Mouse (Mus musculus) frontal cortex, adult 2 months (tissue): ENCODE measurements around the gene Zcchc2. TPM values are rescaled to one million over a fixed set of nuclear protein-coding genes. Genes with fewer than 3 reads are reported as not detected.
A peak's percentile ranks its signal among the peaks of the same experiment; 100 is the strongest.

Source experiments
- DNase-seq, 2 experiments: peaks; one replicate each; pipeline ENCODE4 v3.0.0; 2022; ENCODE audit warnings: low spot score in 1 of 2; ENCODE audit errors: extremely low spot score in 1 of 2
- polyA plus RNA-seq: library from polyadenylated mRNA; depleted of rRNA; stranded (reverse); fragments of >200 nt; gene quantifications from 2 replicates; pipeline ENCODE4 v1.2.3, GENCODE M21; 2012; rRNA removed

Gene Zcchc2
- 16.7 TPM in 2 replicates for polyA plus RNA-seq

GRCm38 (mm10) chr1:105990138-105990821 is at the start of gene Zcchc2:
Zcchc2 (plus strand) TSS chr1:105990406.
- DNase-seq, result peak; percentile 96 to 99

- peak; percentile 33 to 51 for DNase-seq
These were observed 45.2 kb upstream of the Zcchc2 start for GRCm38 (mm10) chr1:105944927-105945580.

DNA sequence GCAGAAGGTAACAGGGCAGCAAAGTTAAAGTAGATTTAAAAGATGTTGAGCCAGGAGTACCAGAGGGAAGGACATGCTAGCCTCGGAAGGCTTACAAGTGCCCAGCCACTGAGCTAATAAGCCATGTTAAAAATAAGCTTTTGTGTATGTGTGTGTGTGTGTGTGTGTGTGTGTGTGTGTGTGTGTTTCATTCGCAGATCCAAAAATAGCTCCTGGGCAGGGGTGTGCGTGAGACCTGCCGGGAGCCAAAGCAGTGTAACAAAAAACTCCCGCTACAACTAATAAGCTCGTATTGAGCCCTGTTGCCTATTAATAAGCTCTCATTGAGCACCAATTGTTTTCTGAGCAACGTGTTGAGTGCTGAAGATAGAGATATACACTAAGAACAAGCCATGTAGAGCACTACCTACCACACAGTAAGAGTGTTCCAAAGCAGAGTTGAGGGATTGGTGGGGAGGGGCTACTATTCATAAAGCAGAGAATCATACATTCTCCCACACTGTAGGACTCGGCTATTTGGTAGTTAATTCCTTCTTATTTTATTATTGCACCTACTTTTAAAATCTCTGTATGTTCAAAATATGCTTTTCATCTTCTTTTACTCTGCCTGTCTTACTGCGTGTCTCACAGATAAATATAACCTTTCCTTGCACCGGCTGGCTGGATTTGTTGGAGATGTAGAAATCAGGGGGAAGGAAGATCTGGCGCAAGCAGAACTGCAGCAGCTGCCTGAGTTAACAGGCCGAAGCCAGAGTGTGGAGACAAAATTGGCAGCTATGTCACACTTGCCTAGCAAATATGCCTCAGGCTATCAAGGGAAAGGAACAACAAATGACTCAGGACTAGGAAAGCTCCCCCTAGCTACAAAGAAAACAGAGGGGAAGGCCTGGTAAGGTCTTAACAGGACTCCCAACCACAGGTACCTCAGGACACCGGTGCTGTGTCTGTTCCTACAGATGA is 43.3 kb upstream of the Zcchc2 start:
- peak; percentile 84 to 85 for DNase-seq

DNA sequence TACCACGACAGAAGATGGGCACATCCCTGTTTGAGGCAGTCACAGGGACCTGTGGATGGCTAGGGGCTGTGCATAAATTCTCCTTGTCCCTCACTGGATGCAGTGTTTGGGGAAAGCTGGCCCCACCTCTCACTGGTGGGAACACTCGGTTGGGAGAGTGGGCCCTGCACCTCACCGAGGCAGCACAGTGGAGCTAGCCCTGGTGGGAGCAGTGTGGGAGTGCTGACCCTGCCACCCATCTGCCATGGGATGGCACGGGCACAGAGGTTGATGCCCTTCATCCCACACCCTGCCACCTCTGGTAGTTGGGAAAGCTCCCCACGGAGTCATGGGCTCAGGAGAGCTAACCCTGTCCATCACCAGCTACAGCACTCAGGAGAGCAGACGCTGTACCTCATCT is 41.9 kb upstream of the Zcchc2 start:
- DNase-seq, result no peak

DNA sequence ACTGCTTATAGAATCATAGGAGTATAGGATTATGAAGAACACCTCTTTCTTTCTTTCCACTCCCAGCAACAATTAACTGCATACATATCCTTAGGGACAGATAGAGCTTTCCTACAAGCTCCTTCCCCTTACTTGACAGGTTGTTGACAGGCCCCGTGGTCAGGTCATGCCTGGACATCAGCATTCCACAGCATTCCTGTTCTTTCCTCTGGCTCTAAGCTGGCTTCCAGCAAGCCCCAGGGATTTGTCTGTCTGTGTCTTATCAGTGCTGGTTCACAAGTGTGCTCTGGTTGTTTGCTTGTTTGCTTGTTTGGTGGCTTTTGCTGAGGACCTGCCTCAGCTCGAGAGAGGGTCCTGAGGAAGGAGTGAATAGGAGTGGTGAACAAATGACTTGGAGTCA is 36.6 kb upstream of the Zcchc2 start:
- no peak for DNase-seq

DNA sequence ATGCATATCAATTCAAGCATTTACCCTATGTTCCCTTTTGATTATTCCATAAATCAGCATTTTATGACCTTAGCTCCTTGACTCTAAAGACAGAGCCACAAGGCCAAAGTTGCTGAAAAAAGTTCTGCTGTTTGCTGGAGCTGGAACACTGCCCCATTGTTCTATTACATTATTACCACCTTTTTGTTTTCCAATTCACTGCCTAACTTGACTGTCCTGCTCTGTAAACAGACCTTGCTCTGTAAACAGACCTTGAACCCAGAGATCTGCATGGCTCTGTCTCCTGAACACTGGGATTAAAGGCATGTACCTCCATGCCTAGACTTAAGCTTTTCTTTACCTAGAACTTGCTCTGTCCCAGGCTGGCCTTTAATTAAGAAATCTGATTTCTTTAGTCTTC is 36.2 kb upstream of the Zcchc2 start:
- no peak for DNase-seq

DNA sequence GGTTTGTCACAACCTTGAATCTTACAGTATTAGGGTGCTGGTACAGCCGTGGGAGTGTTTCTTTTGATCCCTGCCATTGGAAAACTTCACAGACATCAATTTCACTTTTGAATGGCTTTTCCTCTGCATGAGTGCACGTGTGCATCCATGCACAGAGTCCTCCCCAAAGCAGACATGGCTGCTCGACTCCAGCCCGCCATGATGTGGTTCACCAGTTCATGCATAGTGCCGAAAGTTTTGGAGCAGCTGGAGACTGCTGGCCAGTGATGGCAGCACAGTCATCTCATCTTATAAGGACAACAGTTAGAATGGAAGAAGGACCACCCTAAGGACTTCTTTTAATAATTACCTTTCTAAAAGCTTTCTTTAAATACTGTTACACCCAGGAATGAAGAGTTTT is 34.1 kb upstream of the Zcchc2 start:
- no peak for DNase-seq

GRCm38 (mm10) chr1:105961472-105961871 is 28.7 kb upstream of the Zcchc2 start:
- DNase-seq, result no peak

- no peak for DNase-seq
These were observed 28.0 kb upstream of the Zcchc2 start for GRCm38 (mm10) chr1:105962084-105962818.

- no peak for DNase-seq
These were observed 27.4 kb upstream of the Zcchc2 start for GRCm38 (mm10) chr1:105962852-105963251.

GRCm38 (mm10) chr1:105964514-105964913 is 25.7 kb upstream of the Zcchc2 start:
- no peak for DNase-seq

- DNase-seq, result no peak
These were observed 25.0 kb upstream of the Zcchc2 start for GRCm38 (mm10) chr1:105965189-105965588.

DNA sequence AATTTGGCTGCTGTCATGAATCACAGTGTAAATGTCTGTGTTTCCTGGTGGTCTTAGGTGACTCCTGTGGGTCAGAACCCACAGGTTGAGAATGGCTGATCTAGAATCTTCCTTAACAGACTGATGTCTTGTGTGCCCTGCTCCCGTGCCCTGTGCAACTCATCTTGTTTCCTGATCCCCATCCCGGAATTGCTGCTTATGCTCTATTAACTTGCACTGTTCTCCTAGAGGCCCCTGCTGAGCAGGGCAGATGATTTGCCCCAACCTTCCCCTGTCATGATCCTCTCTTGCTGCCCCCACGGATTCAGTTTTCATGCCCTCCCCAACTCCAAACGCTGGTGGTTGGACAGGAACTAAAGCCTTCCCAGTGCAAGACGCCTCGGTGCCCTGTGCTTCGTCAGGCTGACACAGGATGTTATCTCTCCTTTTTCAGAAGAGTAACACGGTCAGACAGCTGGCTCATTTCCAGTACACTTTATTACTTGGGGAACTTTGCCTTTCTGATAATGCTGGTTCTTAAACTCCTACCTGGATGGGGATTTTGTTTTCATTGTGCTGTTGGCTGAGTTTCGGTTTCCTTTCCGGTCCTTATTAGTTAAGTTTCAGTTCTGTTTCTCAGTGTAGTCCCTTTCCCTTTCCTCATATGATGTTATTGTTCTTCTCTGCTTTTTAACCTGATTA is 18.6 kb upstream of the Zcchc2 start:
- no peak for DNase-seq

- no peak for DNase-seq
These were observed 16.2 kb upstream of the Zcchc2 start for GRCm38 (mm10) chr1:105974023-105974422.

DNA sequence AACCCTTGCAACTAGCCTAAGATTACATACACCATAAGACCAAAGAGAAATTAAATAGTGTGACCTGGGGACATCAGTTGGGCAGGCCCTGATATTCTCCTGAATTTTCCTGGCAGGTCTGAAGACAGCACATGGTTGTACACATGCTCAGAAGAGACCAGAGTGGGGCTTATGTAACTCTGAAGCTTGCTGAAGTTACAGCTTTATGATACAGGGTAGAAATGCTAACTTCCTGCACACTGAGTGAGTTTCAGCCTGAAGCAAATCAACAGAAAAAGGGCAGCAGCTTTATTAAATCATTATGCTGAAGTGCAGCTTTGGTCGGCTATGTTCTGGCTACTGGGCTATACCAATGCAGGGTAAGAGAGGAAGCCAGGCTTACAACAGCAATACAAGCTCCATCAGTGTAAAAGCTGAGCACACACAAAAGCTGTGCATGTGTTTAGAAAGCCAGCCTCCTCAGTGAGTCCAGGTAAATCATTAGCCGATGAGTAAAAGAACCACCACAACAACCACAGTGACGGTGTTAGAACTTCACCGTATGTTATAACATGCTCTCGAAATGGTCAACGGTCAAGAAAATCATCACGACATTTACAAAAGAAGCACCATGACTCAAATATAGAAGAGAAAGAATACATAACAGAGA is 12.6 kb upstream of the Zcchc2 start:
- DNase-seq, result no peak

- DNase-seq, result no peak
These were observed 9.2 kb upstream of the Zcchc2 start for GRCm38 (mm10) chr1:105980849-105981610.

DNA sequence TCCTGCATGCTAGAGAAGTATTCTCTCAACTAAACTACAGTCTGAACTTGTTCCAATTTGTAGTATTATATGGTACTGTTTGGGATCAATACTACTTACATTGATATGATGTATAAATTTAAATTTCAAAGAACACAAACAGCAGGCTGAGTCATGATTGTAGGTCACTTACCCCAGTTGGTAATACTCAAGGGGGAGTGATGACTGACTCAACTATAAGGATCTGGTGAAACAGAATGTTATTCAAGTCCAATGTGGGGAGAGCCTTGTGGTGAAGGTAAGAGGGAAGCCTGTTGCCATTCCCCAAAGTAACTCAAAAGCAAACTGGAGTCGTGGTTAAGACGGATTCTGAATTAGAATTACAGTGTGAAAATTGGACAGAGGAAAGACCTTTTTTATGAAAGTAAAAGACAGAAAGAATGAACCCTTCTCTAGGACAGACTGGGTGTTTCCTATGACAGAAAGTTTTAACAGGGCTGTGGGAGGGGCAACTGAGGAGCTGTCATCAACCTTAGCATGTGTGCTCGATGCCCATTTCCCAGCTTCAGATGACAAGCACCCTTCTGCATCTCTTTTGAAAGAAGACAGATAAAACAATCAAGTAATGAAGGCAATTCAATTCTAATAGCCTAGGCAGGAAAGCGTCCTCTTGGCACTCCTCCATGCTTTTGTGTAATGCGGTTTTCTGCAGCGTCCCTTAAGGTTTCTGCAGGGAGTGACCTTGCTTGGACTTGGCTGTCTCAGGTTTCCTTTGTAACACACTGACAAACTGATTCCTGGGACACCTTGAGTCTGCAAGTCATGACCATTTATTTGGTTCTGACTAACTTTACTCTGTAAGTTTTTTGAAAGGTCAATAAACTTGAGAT is 7.5 kb upstream of the Zcchc2 start:
- DNase-seq, result no peak

DNA sequence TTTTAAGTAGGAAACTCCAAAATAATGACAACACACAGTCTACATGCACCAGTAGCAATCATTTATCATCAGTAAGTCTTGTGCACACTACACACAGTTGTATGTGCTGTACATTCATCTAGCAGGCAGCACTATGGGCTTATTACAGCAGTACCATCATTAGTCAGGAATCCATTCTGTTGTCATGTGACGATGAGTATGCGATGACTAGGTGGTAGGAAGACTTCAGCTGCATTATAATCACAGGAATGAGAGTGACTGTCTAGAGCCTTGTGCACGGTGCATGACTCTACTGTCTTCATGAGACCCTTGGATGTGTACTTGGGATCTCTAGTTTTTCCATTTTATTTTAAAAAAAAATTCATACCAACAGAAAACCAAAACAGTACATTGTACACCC is 6.0 kb upstream of the Zcchc2 start:
- no peak for DNase-seq
